Mouse (Mus musculus) thymus, postnatal 0 days (tissue): ENCODE results near the gene Smok3a. TPM values are rescaled to one million over a fixed set of nuclear protein-coding genes. Genes with fewer than 3 reads are reported as not detected.

Experiments used
- polyA plus RNA-seq: library from polyadenylated mRNA; unstranded; fragments of >200 nt; fragmentation: Nextera tagmentation; extraction: Ambion mirVana; gene quantifications from 2 replicates; pipeline ENCODE4 v1.2.1, GENCODE M21; 2015

Gene Smok3a
- polyA plus RNA-seq, 1 experiment from 2014 or later: not detected

Other genes with a start within 250 kb of the Smok3a start
- gene Ppp1r35, start 242.4 kb upstream of the Smok3a start, polyA plus RNA-seq: 69.4 and 69.6 TPM in 2 replicates
- 13.1 and 17.2 TPM in 2 replicates for gene Mepce, start 233.6 kb upstream of the Smok3a start, polyA plus RNA-seq
- 17.7 and 18.6 TPM in 2 replicates for gene Zcwpw1, start 233.5 kb upstream of the Smok3a start, polyA plus RNA-seq
- gene Pilra, start 185.0 kb upstream of the Smok3a start, polyA plus RNA-seq: 1.4 and 1.8 TPM in 2 replicates
- gene Pilrb1, start 163.2 kb upstream of the Smok3a start, polyA plus RNA-seq: 2.0 and 2.8 TPM in 2 replicates
- gene Pilrb2, start 149.4 kb upstream of the Smok3a start, polyA plus RNA-seq: 1.6 and 1.8 TPM in 2 replicates
- gene Cyp3a13, start 99.6 kb upstream of the Smok3a start, polyA plus RNA-seq: 0.22 and 0.26 TPM in 2 replicates
- not detected in 2 replicates for gene Gjc3, start 58.2 kb upstream of the Smok3a start, polyA plus RNA-seq
- gene Azgp1, start 39.7 kb upstream of the Smok3a start, polyA plus RNA-seq: 0.15 and 0.27 TPM in 2 replicates
- gene Smok3b, start 168 bp downstream of the Smok3a start, polyA plus RNA-seq: not detected in 2 replicates
- not detected in 2 replicates for gene Smok3c, start 31.9 kb downstream of the Smok3a start, polyA plus RNA-seq
- 8.5 and 8.6 TPM in 2 replicates for gene Zkscan1, start 63.8 kb downstream of the Smok3a start, polyA plus RNA-seq
- 39.4 and 40.9 TPM in 2 replicates for gene Zscan21, start 95.6 kb downstream of the Smok3a start, polyA plus RNA-seq
- gene Zfp113, start 134.5 kb downstream of the Smok3a start, polyA plus RNA-seq: 14.8 and 15.8 TPM in 2 replicates
- 214 and 223 TPM in 2 replicates for gene Cops6, start 139.8 kb downstream of the Smok3a start, polyA plus RNA-seq
- 9.2 and 9.8 TPM in 2 replicates for gene Ap4m1, start 150.7 kb downstream of the Smok3a start, polyA plus RNA-seq
- 281 and 296 TPM in 2 replicates for gene Mcm7, start 151.2 kb downstream of the Smok3a start, polyA plus RNA-seq
- 44.1 and 54.5 TPM in 2 replicates for gene Taf6, start 166.2 kb downstream of the Smok3a start, polyA plus RNA-seq
- gene Cnpy4, start 166.2 kb downstream of the Smok3a start, polyA plus RNA-seq: 33.2 and 34.2 TPM in 2 replicates
- 10.2 and 10.8 TPM in 2 replicates for gene Mblac1, start 173.1 kb downstream of the Smok3a start, polyA plus RNA-seq
- 0.36 and 0.44 TPM in 2 replicates for gene Nxpe5, start 204.6 kb downstream of the Smok3a start, polyA plus RNA-seq
- gene Lamtor4, start 234.2 kb downstream of the Smok3a start, polyA plus RNA-seq: 83.9 and 88.4 TPM in 2 replicates
- 5.7 and 7.6 TPM in 2 replicates for gene BC037034, start 242.8 kb downstream of the Smok3a start, polyA plus RNA-seq